Mouse (Mus musculus): ENCODE data around the gene Ttbk1. TPM values are rescaled to one million over a fixed set of nuclear protein-coding genes. Genes with fewer than 3 reads are reported as not detected.
A peak's percentile ranks its signal among the peaks of the same experiment; 100 is the strongest.

Gene Ttbk1
- polyA plus RNA-seq, 1 experiment from 2014 or later: 5.0 TPM

GRCm38 (mm10) chr17:46462226-46462625 lies 25.2 kb downstream of the Ttbk1 start:
- H3K4me2 ChIP-seq (replicated peaks): no peak overlapping the region
- 89% methylated on average over 5 of the region's 5 CpGs for WGBS
- no peak overlapping the region for H3K27ac ChIP-seq
- H3K27me3 ChIP-seq: peaks cover 39% of the 10 kb centered on the region
- peaks cover 19% of the 10 kb centered on the region for H3K4me1 ChIP-seq (replicated peaks)
- no peaks in the 10 kb centered on the region for H3K9me3 ChIP-seq
- no peak for ATAC-seq
- H3K9ac ChIP-seq (replicated peaks): no peak overlapping the region
- H3K4me3 ChIP-seq (replicated peaks): no peak overlapping the region
- H3K36me3 ChIP-seq: peaks cover 64% of the 10 kb centered on the region

- H3K36me3 ChIP-seq: peaks cover 55% of the 10 kb centered on the region
- no peak overlapping the region for H3K9ac ChIP-seq (replicated peaks)
- H3K27me3 ChIP-seq: peaks cover 45% of the 10 kb centered on the region
- no peak overlapping the region for H3K4me3 ChIP-seq (replicated peaks)
- H3K4me2 ChIP-seq (replicated peaks): peak overlapping the region; percentile 19; the same call in 1 of the 2 replicates
- peaks cover 20% of the 10 kb centered on the region for H3K4me1 ChIP-seq (replicated peaks)
- WGBS: 18% methylated on average over 8 of the region's 8 CpGs
- no peaks in the 10 kb centered on the region for H3K9me3 ChIP-seq
- no peak overlapping the region for H3K27ac ChIP-seq
- no peak for ATAC-seq
Observed at GRCm38 (mm10) chr17:46461347-46461746, 26.1 kb downstream of the Ttbk1 start.

- Histone ChIP-seq H3K27me3 (peaks cover 52% of the 10 kb centered on the region), H3K4me1 (replicated peaks) (peaks cover 27% of the 10 kb centered on the region), H3K4me3 (replicated peaks) (no peak overlapping the region)
Observed at GRCm38 (mm10) chr17:46460673-46461072, 26.8 kb downstream of the Ttbk1 start.

GRCm38 (mm10) chr17:46458439-46458838 lies 29.0 kb downstream of the Ttbk1 start:
- Histone ChIP-seq H3K4me3 (replicated peaks) (no peak overlapping the region), H3K27me3 (peaks cover 52% of the 10 kb centered on the region), H3K9me3 (no peaks in the 10 kb centered on the region), H3K36me3 (peaks cover 34% of the 10 kb centered on the region), H3K4me1 (replicated peaks) (peaks cover 42% of the 10 kb centered on the region), H3K9ac (replicated peaks) (no peak overlapping the region), H3K27ac (no peak overlapping the region), H3K4me2 (replicated peaks) (no peak overlapping the region)
- 49% methylated on average over 3 of the region's 3 CpGs for WGBS
- ATAC-seq: no peak

More at GRCm38 (mm10) chr17:46460673-46461072, 26.8 kb downstream of the Ttbk1 start:
- 5% methylated on average over 32 of the region's 32 CpGs for WGBS
- Histone ChIP-seq H3K4me2 (replicated peaks) (peak overlapping the region; percentile 19; the same call in 1 of the 2 replicates), H3K36me3 (peaks cover 50% of the 10 kb centered on the region), H3K27ac (no peak overlapping the region), H3K9me3 (no peaks in the 10 kb centered on the region), H3K9ac (replicated peaks) (no peak overlapping the region)
- no peak for ATAC-seq

DNA sequence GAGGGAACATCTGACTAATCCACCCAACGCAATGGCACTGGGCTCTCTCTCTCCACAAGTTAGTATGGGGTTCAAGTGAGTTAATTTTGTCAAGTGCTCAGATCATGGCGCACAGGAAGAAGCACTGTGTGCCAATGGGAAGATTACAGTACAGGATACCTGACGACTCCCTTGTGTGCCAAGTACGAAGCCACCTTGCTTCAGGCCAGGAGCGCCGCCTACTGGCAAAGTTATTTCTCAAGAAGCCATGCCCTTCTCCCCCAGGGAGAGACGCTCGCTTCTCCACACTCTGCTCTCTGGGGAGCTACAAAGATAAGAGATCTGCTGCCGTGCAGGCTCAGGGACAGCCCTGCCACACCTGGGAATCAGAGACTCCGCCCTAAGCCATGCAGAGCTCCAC lies 29.7 kb downstream of the Ttbk1 start:
- Histone ChIP-seq H3K4me1 (replicated peaks) (peaks cover 48% of the 10 kb centered on the region), H3K27me3 (peaks cover 52% of the 10 kb centered on the region)

GRCm38 (mm10) chr17:46455110-46455691 lies 32.3 kb downstream of the Ttbk1 start:
- H3K4me3 ChIP-seq (replicated peaks): peak overlapping the region; percentile 33
- H3K4me2 ChIP-seq (replicated peaks): peak overlapping the region; percentile 60
- H3K9ac ChIP-seq (replicated peaks): peak overlapping the region; percentile 61
- ATAC-seq: peak; percentile 44
- peaks cover 41% of the 10 kb centered on the region for H3K4me1 ChIP-seq (replicated peaks)
- H3K9me3 ChIP-seq: no peaks in the 10 kb centered on the region
- no peak overlapping the region for H3K27ac ChIP-seq
- peaks cover 18% of the 10 kb centered on the region for H3K36me3 ChIP-seq
- WGBS: 3% methylated on average over 33 of the region's 33 CpGs
- peaks cover 30% of the 10 kb centered on the region for H3K27me3 ChIP-seq

More for the DNA sequence above, 29.7 kb downstream of the Ttbk1 start:
- WGBS: 15% methylated on average over 10 of the region's 10 CpGs
- Histone ChIP-seq H3K36me3 (peaks cover 30% of the 10 kb centered on the region), H3K4me2 (replicated peaks) (no peak overlapping the region), H3K4me3 (replicated peaks) (no peak overlapping the region), H3K9me3 (no peaks in the 10 kb centered on the region), H3K27ac (no peak overlapping the region), H3K9ac (replicated peaks) (no peak overlapping the region)
- no peak for ATAC-seq

DNA sequence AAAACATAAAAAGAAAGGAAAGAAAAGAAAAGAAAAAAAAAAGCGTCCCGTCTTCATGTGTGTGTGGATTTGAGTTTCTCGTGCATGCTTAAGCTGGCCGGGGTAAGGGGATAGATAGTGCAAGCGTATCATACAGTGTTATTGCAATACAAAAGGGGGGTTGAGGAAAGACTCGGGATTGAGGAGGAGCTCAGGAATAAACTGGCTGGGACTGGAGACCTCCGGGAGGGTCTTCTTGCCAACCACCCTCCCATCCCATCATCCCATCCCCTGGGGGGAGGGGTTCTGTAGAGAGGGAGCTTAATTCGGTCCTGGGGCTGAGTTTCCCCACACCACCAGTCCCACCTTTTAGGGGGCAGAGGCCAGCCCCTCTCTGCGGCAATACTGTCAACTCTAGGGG lies 32.9 kb downstream of the Ttbk1 start:
- Histone ChIP-seq H3K4me3 (replicated peaks) (peak overlapping the region; percentile 33), H3K27me3 (peaks cover 24% of the 10 kb centered on the region), H3K4me1 (replicated peaks) (peaks cover 41% of the 10 kb centered on the region), H3K4me2 (replicated peaks) (peak overlapping the region; percentile 60), H3K9ac (replicated peaks) (peak overlapping the region; percentile 61), H3K36me3 (peaks cover 12% of the 10 kb centered on the region), H3K27ac (peak overlapping the region; percentile 66), H3K9me3 (no peaks in the 10 kb centered on the region)
- WGBS: 1% methylated on average over 9 of the region's 9 CpGs
- peak; percentile 31 for ATAC-seq

DNA sequence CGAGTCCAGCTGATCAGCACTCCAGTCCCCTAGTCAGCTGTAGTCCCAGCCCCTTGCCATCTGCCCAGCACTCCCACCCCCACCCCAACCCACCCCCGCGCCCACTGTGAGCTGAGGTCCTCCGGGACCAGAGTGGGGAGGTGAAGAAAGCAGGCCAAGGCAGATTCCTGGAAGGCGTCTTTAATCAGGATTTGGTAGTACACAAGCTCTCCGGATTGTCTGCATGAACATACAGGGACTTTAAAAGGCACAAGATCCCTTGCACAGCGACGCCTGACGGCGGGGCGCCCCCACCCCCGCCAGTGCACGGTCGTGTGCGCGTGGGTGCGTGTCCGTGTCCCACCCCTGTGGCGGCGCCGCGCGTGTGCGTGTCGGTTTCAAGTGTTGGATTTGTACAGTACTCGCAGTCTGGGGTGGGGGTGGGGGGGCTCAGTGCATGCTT lies 33.5 kb downstream of the Ttbk1 start:
- Histone ChIP-seq H3K4me2 (replicated peaks) (peak overlapping the region; percentile 60), H3K4me3 (replicated peaks) (peak overlapping the region; percentile 33), H3K9ac (replicated peaks) (peak overlapping the region; percentile 61), H3K27me3 (peaks cover 21% of the 10 kb centered on the region), H3K36me3 (0 out of 2 replicates have a peak, but pooled peaks cover 9% of the 10 kb centered on the region), H3K9me3 (no peaks in the 10 kb centered on the region), H3K4me1 (replicated peaks) (peaks cover 41% of the 10 kb centered on the region), H3K27ac (peak overlapping the region; percentile 66)
- under 1% methylated on average over 26 of the region's 26 CpGs for WGBS
- ATAC-seq: peak; percentile 44

DNA sequence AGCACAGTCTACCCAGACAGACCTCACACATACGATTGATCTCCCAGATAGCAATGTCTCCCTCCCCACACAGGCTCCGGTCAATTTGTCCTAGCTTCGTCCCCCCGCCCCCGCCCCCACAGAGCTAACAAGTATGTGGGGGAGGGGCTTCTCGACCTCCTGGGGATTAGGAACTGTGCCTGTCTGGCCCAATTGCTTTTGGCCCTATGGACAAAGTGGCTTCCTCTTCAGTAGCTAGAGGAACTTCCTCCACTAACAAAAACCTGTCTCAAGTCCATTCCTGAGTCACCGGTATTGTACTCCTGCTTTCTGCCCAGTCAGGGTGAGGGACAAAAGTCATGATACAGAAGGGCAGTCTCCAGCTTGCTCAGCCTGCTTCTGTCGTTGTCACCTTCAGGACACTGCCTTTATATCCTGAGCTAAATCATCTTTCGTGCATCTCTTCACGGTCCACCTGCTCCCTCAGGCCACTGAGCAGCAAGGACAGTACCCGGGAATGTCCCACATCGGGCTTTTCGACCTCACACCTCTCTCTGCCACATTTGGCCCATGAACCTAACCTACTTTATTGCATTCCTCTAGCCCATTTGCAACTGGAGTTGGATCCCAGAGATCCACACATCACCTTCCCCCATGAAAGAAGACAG lies 34.0 kb downstream of the Ttbk1 start:
- Histone ChIP-seq H3K4me2 (replicated peaks) (peak overlapping the region; percentile 60), H3K27ac (peak overlapping the region; percentile 66), H3K4me1 (replicated peaks) (peaks cover 41% of the 10 kb centered on the region), H3K4me3 (replicated peaks) (peak overlapping the region; percentile 33; the same call in 1 of the 2 replicates), H3K9ac (replicated peaks) (peak overlapping the region; percentile 61), H3K9me3 (no peaks in the 10 kb centered on the region), H3K27me3 (peaks cover 21% of the 10 kb centered on the region), H3K36me3 (0 out of 2 replicates have a peak, but pooled peaks cover 6% of the 10 kb centered on the region)
- 0 out of 2 replicates have a peak, but pooled peaks have one; percentile 0 for ATAC-seq
- WGBS: 6% methylated on average over 13 of the region's 13 CpGs

GRCm38 (mm10) chr17:46452683-46453082 lies 34.8 kb downstream of the Ttbk1 start:
- no peak overlapping the region; the same call in 1 of the 2 replicates for H3K27ac ChIP-seq
- H3K4me1 ChIP-seq (replicated peaks): peaks cover 41% of the 10 kb centered on the region
- H3K4me3 ChIP-seq (replicated peaks): no peak overlapping the region
- peak overlapping the region; percentile 60; the same call in 1 of the 2 replicates for H3K4me2 ChIP-seq (replicated peaks)
- no peak overlapping the region for H3K9ac ChIP-seq (replicated peaks)
- H3K36me3 ChIP-seq: peaks cover 4% of the 10 kb centered on the region
- peaks cover 17% of the 10 kb centered on the region for H3K27me3 ChIP-seq
- no peak for ATAC-seq
- 42% methylated on average over 5 of the region's 5 CpGs for WGBS
- H3K9me3 ChIP-seq: no peaks in the 10 kb centered on the region

GRCm38 (mm10) chr17:46446264-46446663 lies 41.2 kb downstream of the Ttbk1 start:
- Histone ChIP-seq H3K27me3 (peaks cover 54% of the 10 kb centered on the region), H3K9me3 (no peaks in the 10 kb centered on the region), H3K9ac (replicated peaks) (no peak overlapping the region), H3K4me2 (replicated peaks) (no peak overlapping the region), H3K36me3 (peaks cover 19% of the 10 kb centered on the region), H3K4me3 (replicated peaks) (no peak overlapping the region), H3K27ac (no peak overlapping the region), H3K4me1 (replicated peaks) (peaks cover 19% of the 10 kb centered on the region)
- WGBS: 87% methylated on average over 16 of the region's 16 CpGs
- ATAC-seq: no peak
